Mouse (Mus musculus) inflammation-experienced regulatory T-cells (primary cell): ENCODE measurements around the gene Cdh4. TPM values are rescaled to one million over a fixed set of nuclear protein-coding genes. Genes with fewer than 3 reads are reported as not detected.

Source experiments
- polyA plus RNA-seq, 2 experiments: library from polyadenylated mRNA; unstranded; fragments of 100-300 nt; shearing (Covaris generic); gene quantifications; one replicate each; pipeline ENCODE4 v1.2.1; 2017

Gene Cdh4
- polyA plus RNA-seq, result 1 to 10 TPM; 1.2 to 2.3 TPM

DNA sequence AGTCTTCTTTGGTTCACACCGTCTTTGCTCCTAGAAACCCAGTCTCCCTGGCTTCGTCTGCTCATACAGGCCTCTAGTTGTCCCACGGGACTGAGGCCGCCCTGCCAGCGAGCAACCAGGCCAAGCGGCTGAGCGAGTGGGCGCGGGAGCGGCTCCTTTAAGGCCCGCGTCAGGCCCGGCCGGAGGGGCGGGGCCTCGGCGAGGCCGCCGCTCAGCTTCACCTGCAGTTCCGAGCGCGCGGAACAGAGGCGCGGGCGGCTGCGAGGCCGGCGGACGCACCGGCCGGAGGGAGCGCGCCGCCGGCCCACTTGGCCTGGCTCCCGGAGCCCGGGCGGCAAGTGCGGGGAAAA, at the start of gene Cdh4:
Gene Cdh4, plus strand, starts transcription at position 241 of the 350 bp plus-strand sequence.

